Mouse (Mus musculus) CH12.LX (cell line): ENCODE measurements around the gene Il16. TPM values are rescaled to one million over a fixed set of nuclear protein-coding genes. Genes with fewer than 3 reads are reported as not detected.
"Not testable (repeated sequence)": the region's sequence is repeated elsewhere in the genome, so short reads cannot be mapped to it uniquely, and the experiment has no call there.

Experiments used
- DNase-seq: peaks from one replicate; pipeline ENCODE4 v3.0.0-alpha.2; 2013; ENCODE audit errors: extremely low read depth
- H3K27ac ChIP-seq: 2 replicates; pipeline ENCODE4 v1.5.1; 2012; ENCODE audit warnings: low read depth, mild to moderate bottlenecking, control low read depth, moderate library complexity; ENCODE audit not compliant: insufficient read depth
- H3K27me3 ChIP-seq: replicated peaks from 2 replicates; pipeline ENCODE3; 2012; ENCODE audit warnings: inconsistent platforms
- H3K36me3 ChIP-seq, 2 experiments: replicated peaks in 1 of 2; 2 replicates each; pipeline versions ENCODE3 to v1.6.1; 2012; ENCODE audit warnings: inconsistent platforms in 1 of 2, low read length in 1 of 2, mild to moderate bottlenecking in 1 of 2, mixed read lengths in 1 of 2, moderate library complexity in 1 of 2; ENCODE audit not compliant: control insufficient read depth in 1 of 2, insufficient read depth in 1 of 2
- H3K4me1 ChIP-seq, 2 experiments: 2 replicates each; pipeline ENCODE4 v1.6.1; 2012; ENCODE audit warnings: inconsistent platforms in 1 of 2, moderate library complexity in 1 of 2; ENCODE audit not compliant: insufficient read depth in 2 of 2, control insufficient read depth in 1 of 2
- H3K4me2 ChIP-seq: 2 replicates; pipeline ENCODE4 v1.6.1; 2012; ENCODE audit warnings: low read depth, mild to moderate bottlenecking, control low read depth; ENCODE audit not compliant: poor library complexity, insufficient read depth, severe bottlenecking
- H3K4me3 ChIP-seq, 3 experiments: fragments of 150-350 bp in 1 of 3; sonication (generic) in 1 of 3; replicated peaks in 1 of 3; 2 replicates each; pipeline versions ENCODE3 to v1.5.1; 2011 to 2012; ENCODE audit warnings: low read depth in 2 of 3, low read length in 2 of 3, mild to moderate bottlenecking in 2 of 3, moderate library complexity in 2 of 3, control low read depth in 1 of 3, improper control_type of control experiment in 1 of 3, inconsistent platforms in 1 of 3, mixed read lengths in 1 of 3; ENCODE audit not compliant: poor library complexity in 1 of 3
- H3K79me2 ChIP-seq: replicated peaks from 2 replicates; pipeline ENCODE4 v1.6.1; 2012; ENCODE audit warnings: mild to moderate bottlenecking, moderate library complexity; ENCODE audit not compliant: control insufficient read depth, poor library complexity, insufficient read depth, severe bottlenecking; ENCODE audit errors: extremely low read depth
- H3K9ac ChIP-seq: 2 replicates; pipeline ENCODE4 v1.6.1; 2012; ENCODE audit warnings: low read depth, mild to moderate bottlenecking, control low read depth, moderate library complexity; ENCODE audit not compliant: insufficient read depth
- H3K9me3 ChIP-seq: replicated peaks from 2 replicates; pipeline ENCODE3; 2012; ENCODE audit warnings: low read length, inconsistent platforms, mixed read lengths
- CHD1 ChIP-seq: IDR thresholded peaks from 2 replicates; pipeline ENCODE4 v1.6.1; 2012; ENCODE audit warnings: low read depth, low read length, improper control_type of control experiment, inconsistent platforms
- CHD2 ChIP-seq: IDR thresholded peaks from 2 replicates; pipeline ENCODE4 v1.6.1; 2011; ENCODE audit warnings: low read length, improper control_type of control experiment
- EP300 ChIP-seq: IDR thresholded peaks from 2 replicates; pipeline ENCODE4 v1.6.1; 2011; ENCODE audit warnings: low read length, improper control_type of control experiment
- GABPA ChIP-seq: IDR thresholded peaks from 2 replicates; pipeline ENCODE4 v1.6.1; 2012; ENCODE audit warnings: low read depth, low read length, improper control_type of control experiment, inconsistent platforms; ENCODE audit not compliant: insufficient replicate concordance
- HCFC1 ChIP-seq: IDR thresholded peaks from 2 replicates; pipeline ENCODE4 v1.6.1; 2012; ENCODE audit warnings: low read depth, mild to moderate bottlenecking, inconsistent platforms, low read length, improper control_type of control experiment
- JUND ChIP-seq: conservative IDR thresholded peaks from 2 replicates; pipeline ENCODE4 v1.6.1; 2011; ENCODE audit warnings: low read depth, low read length, improper control_type of control experiment
- MAX ChIP-seq: IDR thresholded peaks from 2 replicates; pipeline ENCODE4 v1.6.1; 2011; ENCODE audit warnings: low read length, improper control_type of control experiment
- MAZ ChIP-seq: IDR thresholded peaks from 2 replicates; pipeline ENCODE4 v1.6.1; 2012; ENCODE audit warnings: low read depth, mild to moderate bottlenecking, inconsistent platforms, low read length, improper control_type of control experiment, moderate library complexity
- MEF2A ChIP-seq: IDR thresholded peaks from 2 replicates; pipeline ENCODE4 v1.6.1; 2014; ENCODE audit warnings: low read depth, mild to moderate bottlenecking, inconsistent platforms, low read length, improper control_type of control experiment, borderline replicate concordance
- MYC ChIP-seq: IDR thresholded peaks from 2 replicates; pipeline ENCODE4 v1.6.1; 2011; ENCODE audit warnings: low read depth, mild to moderate bottlenecking, improper control_type of control experiment, low read length
- NELFE ChIP-seq: IDR thresholded peaks from 2 replicates; pipeline ENCODE4 v1.6.1; 2011; ENCODE audit warnings: low read depth, low read length, improper control_type of control experiment
- PAX5 ChIP-seq: IDR thresholded peaks from 2 replicates; pipeline ENCODE4 v1.6.1; 2012; ENCODE audit warnings: low read length, inconsistent platforms, mixed read lengths
- RAD21 ChIP-seq: IDR thresholded peaks from 2 replicates; pipeline ENCODE4 v1.6.1; 2011; ENCODE audit warnings: low read depth, mild to moderate bottlenecking, low read length, improper control_type of control experiment, moderate library complexity
- RCOR1 ChIP-seq: conservative IDR thresholded peaks from 2 replicates; pipeline ENCODE4 v1.6.1; 2012; ENCODE audit warnings: low read depth, mild to moderate bottlenecking, inconsistent platforms, low read length, improper control_type of control experiment
- SIN3A ChIP-seq: IDR thresholded peaks from 2 replicates; pipeline ENCODE4 v1.6.1; 2012; ENCODE audit warnings: low read length, improper control_type of control experiment, inconsistent platforms
- TCF12 ChIP-seq: IDR thresholded peaks from 2 replicates; pipeline ENCODE4 v1.6.1; 2014; ENCODE audit warnings: low read depth, mild to moderate bottlenecking, inconsistent platforms, low read length, improper control_type of control experiment
- UBTF ChIP-seq: IDR thresholded peaks from 2 replicates; pipeline ENCODE4 v1.6.1; 2012; ENCODE audit warnings: low read depth, mild to moderate bottlenecking, inconsistent platforms, low read length, improper control_type of control experiment, moderate library complexity
- USF1 ChIP-seq: IDR thresholded peaks from 2 replicates; pipeline ENCODE4 v1.6.1; 2014; ENCODE audit warnings: low read depth, mild to moderate bottlenecking, inconsistent platforms, low read length, improper control_type of control experiment
- USF2 ChIP-seq: conservative IDR thresholded peaks from 2 replicates; pipeline ENCODE4 v1.6.1; 2011; ENCODE audit warnings: low read depth, low read length, improper control_type of control experiment
- ZC3H11A ChIP-seq: IDR thresholded peaks from 2 replicates; pipeline ENCODE4 v1.6.1; 2012; ENCODE audit warnings: low read depth, mild to moderate bottlenecking, inconsistent platforms, low read length, improper control_type of control experiment
- ZKSCAN1 ChIP-seq: IDR thresholded peaks from 2 replicates; pipeline ENCODE4 v1.6.1; 2012; ENCODE audit warnings: low read depth, inconsistent platforms, low read length, improper control_type of control experiment, borderline replicate concordance
- ZMIZ1 ChIP-seq: IDR thresholded peaks from 2 replicates; pipeline ENCODE4 v1.6.1; 2012; ENCODE audit warnings: low read depth, mild to moderate bottlenecking, inconsistent platforms, low read length, improper control_type of control experiment
- ZNF384 ChIP-seq: IDR thresholded peaks from 2 replicates; pipeline ENCODE4 v1.6.1; 2012; ENCODE audit warnings: low read depth, low read length, improper control_type of control experiment, inconsistent platforms
- dilution Hi-C: fragments of 300-500 bp; cut with MboI; formaldehyde crosslinking; loops from 2 replicates; pipeline ENCODE4 v1.14.3; 2020; ENCODE audit warnings: low sequenced_read_pairs; ENCODE audit not compliant: extremely low pct_unique_long_range_greater_than_20kb, extremely low pct_ligation_motif_present
- in situ Hi-C: fragments of 300-500 bp; cut with MboI; formaldehyde crosslinking; loops from 3 replicates; pipeline ENCODE4 v1.14.3; 2019; ENCODE audit warnings: low sequenced_read_pairs, low pct_ligation_motif_present, low pct_unique_long_range_greater_than_20kb, mixed read lengths
- polyA plus RNA-seq: library from polyadenylated mRNA; unstranded; fragments of >175 nt; gene quantifications from 2 replicates; pipeline ENCODE4 v1.2.1, GENCODE M21; 2012; ENCODE audit warnings: low read depth; ENCODE audit not compliant: insufficient read length
- total RNA-seq, 2 experiments: library from RNA; depleted of rRNA; stranded (reverse); fragments of 300-350 nt in 1 of 2; fragments of >200 nt in 1 of 2; gene quantifications; 2 replicates each; pipeline ENCODE4 v1.2.3; 2012 to 2014

Gene Il16
- total and polyA plus RNA-seq, 3 experiments = 39.8 to 62.1 (median 55.5) TPM

GRCm38 (mm10) chr7:83711676-83712259 lies 33.8 kb downstream of the Il16 start:
- H3K79me2 ChIP-seq, H3K4me1 ChIP-seq, H3K4me3 ChIP-seq, in situ Hi-C loops, H3K9me3 ChIP-seq, H3K36me3 ChIP-seq, DNase-seq, dilution Hi-C loops, H3K9ac ChIP-seq, H3K27me3 ChIP-seq, H3K27ac ChIP-seq, H3K4me2 ChIP-seq: not testable (repeated sequence)

- H3K79me2 ChIP-seq = no peaks in the 10 kb centered on the region
- no peaks in the 10 kb centered on the region for H3K9me3 ChIP-seq
- H3K4me3 ChIP-seq = no peak overlapping the region
- no peaks in the 10 kb centered on the region for H3K4me1 ChIP-seq
- H3K36me3 ChIP-seq = no peaks in the 10 kb centered on the region
- in situ Hi-C loops (no loop called here), dilution Hi-C loops (no loop called here)
- H3K9ac ChIP-seq = no peak overlapping the region
- DNase-seq = no peak
- no peaks in the 10 kb centered on the region for H3K27me3 ChIP-seq
- TF ChIP-seq MEF2A = no peak
- TF ChIP-seq USF1 = no peak
- no peak for TF ChIP-seq ZNF384
- TF ChIP-seq NELFE = no peak
- no peak for TF ChIP-seq MAX
- no peak for TF ChIP-seq HCFC1
- TF ChIP-seq CHD1 = no peak
- TF ChIP-seq CHD2 = no peak
- TF ChIP-seq PAX5 = no peak
- TF ChIP-seq MAZ = no peak
- TF ChIP-seq ZKSCAN1 = no peak
- H3K4me2 ChIP-seq = no peak overlapping the region
- H3K27ac ChIP-seq = no peak overlapping the region
Observed at GRCm38 (mm10) chr7:83703046-83703775, 42.3 kb downstream of the Il16 start.

GRCm38 (mm10) chr7:83699066-83699745 lies 46.3 kb downstream of the Il16 start:
- DNase-seq = no peak
- dilution Hi-C loops = no loop called here
- H3K27me3 ChIP-seq = no peaks in the 10 kb centered on the region
- TF ChIP-seq ZMIZ1 = no peak
- no peak for TF ChIP-seq TCF12
- TF ChIP-seq JUND = no peak
- no peak for TF ChIP-seq RCOR1
- TF ChIP-seq GABPA = no peak
- TF ChIP-seq MYC = no peak
- no peak for TF ChIP-seq SIN3A
- TF ChIP-seq RAD21 = no peak
- no peak for TF ChIP-seq CHD1
- no peak for TF ChIP-seq MAZ
- no peak for TF ChIP-seq UBTF
- TF ChIP-seq USF2 = no peak
- no peak for TF ChIP-seq EP300
- no peak for TF ChIP-seq HCFC1
- TF ChIP-seq ZC3H11A = no peak
- TF ChIP-seq, all 38 proteins: peak for 0
- Histone ChIP-seq H3K36me3 (no peaks in the 10 kb centered on the region), H3K9me3 (no peaks in the 10 kb centered on the region), H3K4me2 (no peak overlapping the region), H3K27ac (no peak overlapping the region), H3K9ac (no peak overlapping the region), H3K79me2 (no peaks in the 10 kb centered on the region), H3K4me3 (no peak overlapping the region), H3K4me1 (no peaks in the 10 kb centered on the region)
- in situ Hi-C loops = no loop called here
